Mouse (Mus musculus): ENCODE results near the gene Rab35. TPM values are rescaled to one million over a fixed set of nuclear protein-coding genes. Genes with fewer than 3 reads are reported as not detected.

Rab35 gene
- total and polyA plus RNA-seq, 3 experiments, result 33.8 to 62.2 (median 37.5) TPM

- TF ChIP-seq ELF1 (IDR thresholded peaks at IDR 0.05; ENCODE audit: low read depth, low read length) (peak; percentile 87), UBTF (IDR thresholded peaks at IDR 0.05; ENCODE audit: low read depth, low read length) (0 out of 2 replicates have a peak, but pooled peaks have one; percentile 58), MXI1 (IDR thresholded peaks at IDR 0.05; ENCODE audit: low read depth, low read length) (peak; percentile 91; the same call in 1 of the 2 replicates), RAD21 (IDR thresholded peaks at IDR 0.05; ENCODE audit: low read depth, low read length) (peak; percentile 71), ETS1 (conservative IDR thresholded peaks at IDR 0.05; ENCODE audit: low read depth, low read length) (no peak), ZMIZ1 (IDR thresholded peaks at IDR 0.05; ENCODE audit: low read depth, low read length) (peak; percentile 89), E2F4 (IDR thresholded peaks at IDR 0.05; ENCODE audit: insufficient replicate concordance, low read depth, low read length) (no peak), USF1 (IDR thresholded peaks at IDR 0.05; ENCODE audit: low read depth, low read length) (no peak), SIN3A (IDR thresholded peaks at IDR 0.05; ENCODE audit: low read length) (peak; percentile 95), CHD2 (IDR thresholded peaks at IDR 0.05; ENCODE audit: low read length) (no peak), NRF1 (IDR thresholded peaks at IDR 0.05; ENCODE audit: low read depth, low read length) (peak; percentile 52; the same call in 1 of the 2 replicates), KAT2A (IDR thresholded peaks at IDR 0.05; ENCODE audit: insufficient replicate concordance, low read length) (no peak), MAFK (IDR thresholded peaks at IDR 0.05; ENCODE audit: insufficient replicate concordance, low read length) (peak; percentile 93), TCF12 (IDR thresholded peaks at IDR 0.05; ENCODE audit: low read depth, low read length) (peak; percentile 87), HCFC1 (IDR thresholded peaks at IDR 0.05; ENCODE audit: low read depth, low read length) (peak; percentile 51; the same call in 1 of the 2 replicates), PAX5 (IDR thresholded peaks at IDR 0.05; ENCODE audit: low read length) (no peak), TBP (conservative IDR thresholded peaks at IDR 0.05; ENCODE audit: low read depth, low read length) (peak; percentile 62; the same call in 1 of the 2 replicates), JUND (conservative IDR thresholded peaks at IDR 0.05; ENCODE audit: low read depth, low read length) (no peak), CTCF (conservative IDR thresholded peaks at IDR 0.05 in 1 of 2, IDR thresholded peaks at IDR 0.05 in 1 of 2; ENCODE audit: low read depth in 2 of 2, low read length in 2 of 2) (peak; percentile 31 to 93)
Measured at GRCm38 (mm10) chr5:115652681-115653575, 21.2 kb downstream of the Rab35 start (continued).

DNA sequence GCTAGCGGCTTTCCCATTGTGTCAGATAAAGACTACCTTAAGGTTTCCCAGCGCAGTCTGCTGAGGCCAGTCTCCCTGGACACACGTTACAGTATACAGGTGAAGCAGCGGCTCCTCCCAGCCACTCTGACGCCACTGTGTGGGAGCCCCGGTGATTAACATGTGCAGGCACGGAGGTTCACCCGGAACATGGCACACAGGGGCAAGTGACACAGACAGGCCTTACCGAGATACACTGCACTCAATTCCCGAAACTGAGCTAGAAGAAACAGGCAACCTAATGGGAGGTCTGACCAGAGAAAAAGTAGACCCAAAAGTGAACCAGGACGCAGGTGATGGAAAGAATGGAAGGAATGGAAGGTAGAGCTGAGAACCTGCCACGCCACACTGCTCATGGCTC lies 22.1 kb downstream of the Rab35 start:
- in situ Hi-C loops (cut with MboI; ENCODE audit: low pct_ligation_motif_present, low pct_unique_long_range_greater_than_20kb, low sequenced_read_pairs) (no loop called here), dilution Hi-C loops (cut with MboI; ENCODE audit: extremely low pct_ligation_motif_present, extremely low pct_unique_long_range_greater_than_20kb, low sequenced_read_pairs) (no loop called here)
- TF ChIP-seq TBP (conservative IDR thresholded peaks at IDR 0.05; ENCODE audit: low read depth, low read length) (no peak), CTCF (conservative IDR thresholded peaks at IDR 0.05 in 1 of 2, IDR thresholded peaks at IDR 0.05 in 1 of 2; ENCODE audit: low read depth in 2 of 2, low read length in 2 of 2) (no peak), NELFE (IDR thresholded peaks at IDR 0.05; ENCODE audit: low read depth, low read length) (no peak), ZNF384 (IDR thresholded peaks at IDR 0.05; ENCODE audit: low read depth, low read length) (no peak)
- Histone ChIP-seq H3K9me3 (replicated peaks; ENCODE audit: low read length) (no peaks in the 10 kb centered on the region), H3K4me2 (ENCODE audit: insufficient read depth, low read depth, poor library complexity, severe bottlenecking) (no peak overlapping the region), H3K36me3 (replicated peaks in 1 of 2; ENCODE audit: control insufficient read depth in 1 of 2, insufficient read depth in 1 of 2, low read length in 1 of 2) (peaks cover 5 to 25% of the 10 kb centered on the region in 2 experiments), H3K9ac (ENCODE audit: insufficient read depth, low read depth) (no peak overlapping the region), H3K4me1 (ENCODE audit: control insufficient read depth in 1 of 2, insufficient read depth in 2 of 2) (peaks cover 6 to 25% of the 10 kb centered on the region in 2 experiments), H3K4me3 (replicated peaks in 1 of 3; ENCODE audit: low read depth in 2 of 3, low read length in 2 of 3, poor library complexity in 1 of 3) (no peak overlapping the region), H3K79me2 (replicated peaks; ENCODE audit: control insufficient read depth, extremely low read depth, insufficient read depth, poor library complexity, severe bottlenecking) (no peaks in the 10 kb centered on the region), H3K27ac (ENCODE audit: insufficient read depth, low read depth) (no peak overlapping the region), H3K27me3 (replicated peaks) (no peaks in the 10 kb centered on the region)
- no peak for DNase-seq (ENCODE audit: extremely low read depth)

Measured in CH12.LX (cell line).